Mouse (Mus musculus) liver, adult 2 months (tissue): ENCODE measurements around the gene Dbn1. TPM values are rescaled to one million over a fixed set of nuclear protein-coding genes. Genes with fewer than 3 reads are reported as not detected.

Experiments used
- DNase-seq: peaks from one replicate; pipeline ENCODE4 v3.0.0-alpha.2; 2011; ENCODE audit warnings: low read depth, low spot score; ENCODE audit errors: extremely low read depth
- H3K27ac ChIP-seq: fragments of 200-500 bp; replicated peaks from 2 replicates; pipeline ENCODE4 v1.5.1; 2012; ENCODE audit warnings: low read depth, mild to moderate bottlenecking, control low read depth, inconsistent platforms, low read length; ENCODE audit not compliant: insufficient read depth
- H3K27me3 ChIP-seq: fragments of 200-500 bp; 2 replicates; pipeline ENCODE4 v1.6.1; 2012; ENCODE audit warnings: mild to moderate bottlenecking, moderate library complexity, low read length, inconsistent platforms; ENCODE audit not compliant: control insufficient read depth, insufficient read depth
- H3K36me3 ChIP-seq: fragments of 200-500 bp; 2 replicates; pipeline ENCODE4 v1.6.1; 2012; ENCODE audit warnings: low read length, inconsistent platforms; ENCODE audit not compliant: control insufficient read depth, insufficient read depth
- H3K4me1 ChIP-seq: fragments of 200-500 bp; 2 replicates; pipeline ENCODE4 v1.6.1; 2011; ENCODE audit warnings: low read length; ENCODE audit not compliant: control insufficient read depth, insufficient read depth
- H3K4me3 ChIP-seq: fragments of 200-500 bp; 2 replicates; pipeline ENCODE4 v1.5.1; 2011; ENCODE audit warnings: low read depth, mild to moderate bottlenecking, control low read depth, low read length, moderate library complexity; ENCODE audit not compliant: insufficient read depth
- H3K79me2 ChIP-seq: fragments of 200-500 bp; 2 replicates; pipeline ENCODE4 v1.6.1; 2012; ENCODE audit warnings: inconsistent platforms, mild to moderate bottlenecking, low read length, moderate library complexity; ENCODE audit not compliant: control insufficient read depth, insufficient read depth
- H3K9ac ChIP-seq: fragments of 200-500 bp; 2 replicates; pipeline ENCODE4 v1.6.1; 2012; ENCODE audit warnings: low read depth, mild to moderate bottlenecking, control low read depth, inconsistent platforms, low read length
- CTCF ChIP-seq: fragments of 200-500 bp; IDR thresholded peaks from 2 replicates; pipeline ENCODE4 v1.5.1; 2011; ENCODE audit warnings: low read depth, low read length, control low read depth
- POLR2A ChIP-seq: fragments of 200-500 bp; IDR thresholded peaks from 2 replicates; pipeline ENCODE4 v1.6.1; 2011; ENCODE audit warnings: low read length, control low read depth; ENCODE audit not compliant: insufficient read depth; ENCODE audit errors: extremely low read depth
- WGBS: fragments of 180-500 bp; shearing (Covaris S2); methylation state at CpG from one replicate; pipeline ENCODE4 v1.1.7; 2018; 5-methylcytosine and 5-hydroxymethylcytosine counted together
- polyA plus RNA-seq: library from polyadenylated mRNA; depleted of rRNA; stranded (reverse); fragments of >200 nt; gene quantifications from 2 replicates; pipeline ENCODE4 v1.2.3, GENCODE M21; 2012; rRNA removed
- total RNA-seq: library from RNA; depleted of rRNA; stranded (reverse); fragments of >200 nt; gene quantifications from 2 replicates; pipeline ENCODE4 v1.2.3, GENCODE M21; 2014; rRNA removed

The Dbn1 gene
- total RNA-seq, result 0.65 and 0.81 TPM in 2 replicates
- polyA plus RNA-seq, result 2.1 and 2.3 TPM in 2 replicates

DNA sequence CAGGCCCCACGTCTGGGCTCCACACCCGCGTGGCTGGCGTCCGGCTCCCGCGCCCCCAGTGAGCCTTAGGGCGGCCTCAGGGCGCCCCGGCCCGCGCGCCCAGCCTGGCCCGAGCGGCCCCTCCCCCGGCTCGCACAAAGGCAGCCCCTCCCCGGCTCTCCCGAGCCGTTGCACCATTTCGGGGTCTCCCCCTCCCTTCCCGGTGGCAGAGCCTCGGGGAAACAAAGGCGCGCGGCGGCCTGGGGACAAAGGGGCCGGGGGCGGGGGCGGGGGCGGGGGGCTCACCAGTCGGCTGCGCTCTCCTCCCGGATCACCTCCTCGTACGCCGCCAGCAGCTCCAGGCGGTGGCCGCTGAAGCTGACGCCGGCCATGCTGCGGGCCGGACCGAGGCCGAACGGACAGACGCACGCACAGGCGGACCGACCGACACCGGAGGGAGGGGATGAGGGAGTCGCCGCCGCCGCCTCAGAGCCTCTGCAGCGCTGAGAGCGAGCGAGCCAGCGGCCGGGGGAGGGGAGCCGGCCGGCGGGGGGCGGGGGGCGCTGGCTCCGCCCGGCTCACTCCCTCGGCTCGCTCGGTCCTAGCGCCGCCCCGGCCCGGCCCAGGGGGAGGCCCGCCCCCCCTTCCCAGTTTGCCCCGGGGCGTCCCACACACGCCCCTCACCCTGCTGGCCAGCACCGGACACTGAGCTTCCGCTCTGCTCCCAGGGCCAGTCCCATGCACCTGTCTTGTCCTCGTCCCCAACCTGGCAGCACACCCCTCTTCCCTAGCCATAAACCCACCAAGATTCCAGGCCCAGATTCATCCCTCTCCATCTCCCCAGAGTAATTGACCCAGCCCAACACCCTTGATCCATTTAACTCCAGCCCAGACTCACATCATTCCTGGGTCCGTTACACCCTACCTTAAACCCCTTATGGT, at the start of gene Dbn1:
Dbn1 (minus strand) TSS at position 534 of the 921 bp plus-strand sequence.
- Histone ChIP-seq H3K79me2 (no peaks in the 10 kb centered on the region), H3K9ac (peak within 1 kb of the TSS; percentile 75), H3K27ac (no peak within 1 kb of the TSS), H3K36me3 (no peaks in the 10 kb centered on the region), H3K27me3 (peaks cover 4% of the 10 kb centered on the region; the same call in 1 of the 2 replicates), H3K4me1 (no peaks in the 10 kb centered on the region; the same call in 1 of the 2 replicates), H3K4me3 (peak within 1 kb of the TSS; percentile 69)
- WGBS, result 5% methylated on average over 64 of the region's 83 CpGs
- TF ChIP-seq POLR2A, result no peak
- no peak for TF ChIP-seq CTCF
- no peak for DNase-seq

DNA sequence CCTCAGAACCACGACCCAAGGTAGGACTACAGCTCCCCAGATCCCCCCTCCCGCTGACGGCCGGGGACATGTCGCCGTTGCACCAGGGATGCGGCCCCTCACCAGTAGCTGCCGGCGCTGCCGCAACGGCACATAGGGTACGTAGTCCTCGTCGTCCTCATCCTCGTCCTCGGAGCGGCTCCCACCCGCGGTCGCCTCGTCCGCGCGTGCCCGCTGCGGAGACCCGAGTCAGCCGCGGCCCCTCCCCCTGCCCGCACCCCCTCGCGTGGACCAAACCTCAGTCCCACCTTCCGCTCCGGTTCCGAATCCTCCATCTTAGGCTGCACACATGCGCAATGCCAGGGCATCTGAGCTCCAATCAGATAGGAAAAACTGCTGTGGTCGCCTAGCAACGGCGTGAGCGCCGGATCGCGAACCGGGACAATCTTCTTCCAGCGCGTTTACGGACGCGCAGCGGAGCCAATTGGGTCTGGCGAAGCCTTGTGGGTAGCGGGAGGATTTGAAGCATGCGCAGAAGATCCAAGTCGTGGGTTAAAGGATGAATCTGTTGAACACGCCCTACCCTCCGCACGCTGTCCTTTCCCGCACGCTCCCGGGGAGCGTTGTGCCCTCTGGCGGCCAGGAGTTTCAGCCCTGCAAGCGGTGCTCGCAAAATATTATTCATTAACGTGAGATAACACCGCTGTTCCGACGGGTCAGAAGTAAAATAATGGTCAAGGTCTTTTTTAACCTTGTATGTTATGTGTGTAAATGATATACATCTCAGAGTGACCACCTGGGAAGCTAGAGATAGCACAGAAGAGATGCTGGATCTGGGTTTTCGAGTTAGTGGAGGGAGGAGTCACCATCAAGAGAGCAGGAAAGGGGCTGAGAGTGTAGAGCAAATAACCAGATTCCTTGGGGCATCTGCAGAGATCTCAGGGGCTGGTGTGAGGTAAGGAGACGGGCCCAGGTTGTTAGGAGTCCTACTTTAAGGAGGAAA, 48.6 kb upstream of the Dbn1 start, which contains the start of gene Ddx41:
Ddx41 (minus strand) TSS at position 465 of the 982 bp plus-strand sequence.
- under 1% methylated on average over 70 of the region's 70 CpGs for WGBS
- Histone ChIP-seq H3K27me3 (no peaks in the 10 kb centered on the region), H3K4me3 (peak within 1 kb of the TSS; percentile 70), H3K9ac (peak within 1 kb of the TSS; percentile 69), H3K79me2 (peaks cover 3% of the 10 kb centered on the region; the same call in 1 of the 2 replicates), H3K36me3 (peaks cover 5% of the 10 kb centered on the region), H3K4me1 (peaks cover 8% of the 10 kb centered on the region), H3K27ac (no peak within 1 kb of the TSS)
- DNase-seq, result peak; percentile 99
- peak; percentile 98 for TF ChIP-seq CTCF
- 0 out of 2 replicates have a peak, but pooled peaks have one; percentile 7 for TF ChIP-seq POLR2A

DNA sequence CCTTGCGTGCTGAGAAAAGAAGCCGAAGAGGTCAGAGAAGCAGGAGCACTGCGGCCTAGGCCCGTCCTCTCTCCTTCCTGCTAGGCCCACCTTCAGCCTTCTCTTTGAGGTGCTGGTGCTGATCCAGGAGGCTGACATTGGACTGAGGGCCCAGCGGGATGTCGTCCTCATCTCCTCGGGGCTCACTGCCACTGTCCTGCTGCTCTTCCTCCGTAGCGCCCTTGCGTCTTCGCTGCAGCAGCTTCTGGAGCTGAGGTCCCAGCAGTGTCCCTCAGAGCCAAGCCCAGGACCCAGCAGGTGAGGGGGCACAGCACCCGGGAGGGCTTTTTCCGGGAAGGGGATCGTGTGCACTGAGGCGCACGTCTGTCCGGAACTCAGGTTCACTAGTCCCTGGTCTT, 47.9 kb upstream of the Dbn1 start:
- Histone ChIP-seq H3K79me2 (peaks cover 3% of the 10 kb centered on the region; the same call in 1 of the 2 replicates), H3K36me3 (no peaks in the 10 kb centered on the region; the same call in 1 of the 2 replicates), H3K4me3 (peak overlapping the region; percentile 70), H3K27me3 (no peaks in the 10 kb centered on the region), H3K9ac (peak overlapping the region; percentile 69), H3K4me1 (peaks cover 8% of the 10 kb centered on the region), H3K27ac (no peak overlapping the region)
- TF ChIP-seq CTCF, result no peak
- TF ChIP-seq POLR2A, result no peak
- WGBS, result 16% methylated on average over 17 of the region's 17 CpGs
- no peak for DNase-seq

DNA sequence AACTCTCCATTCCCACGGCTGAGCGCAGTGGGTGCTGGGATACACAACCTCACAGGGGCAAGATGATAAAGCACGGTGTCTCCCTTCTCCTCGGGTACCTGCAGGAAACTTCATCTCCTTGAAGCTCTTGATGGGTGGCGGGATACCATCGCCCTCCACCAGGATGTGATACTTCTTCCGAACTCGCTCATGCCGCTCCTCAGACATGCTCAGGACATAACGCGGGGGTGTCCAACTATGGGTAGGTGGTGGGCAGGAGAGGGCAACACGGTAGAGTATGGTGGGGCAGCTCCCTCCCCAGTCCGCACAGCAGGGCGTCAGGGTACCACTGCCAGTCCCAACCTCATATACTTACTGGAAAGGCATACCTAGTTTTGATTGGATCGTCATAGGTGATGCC, 47.3 kb upstream of the Dbn1 start:
- H3K27me3 ChIP-seq, result no peaks in the 10 kb centered on the region
- peaks cover 8% of the 10 kb centered on the region for H3K4me1 ChIP-seq
- no peaks in the 10 kb centered on the region; the same call in 1 of the 2 replicates for H3K36me3 ChIP-seq
- TF ChIP-seq POLR2A (no peak), CTCF (no peak)
- H3K79me2 ChIP-seq, result peaks cover 3% of the 10 kb centered on the region; the same call in 1 of the 2 replicates
- H3K27ac ChIP-seq, result no peak overlapping the region
- no peak overlapping the region for H3K9ac ChIP-seq
- no peak overlapping the region for H3K4me3 ChIP-seq
- DNase-seq, result no peak
- 90% methylated on average over 15 of the region's 15 CpGs for WGBS

DNA sequence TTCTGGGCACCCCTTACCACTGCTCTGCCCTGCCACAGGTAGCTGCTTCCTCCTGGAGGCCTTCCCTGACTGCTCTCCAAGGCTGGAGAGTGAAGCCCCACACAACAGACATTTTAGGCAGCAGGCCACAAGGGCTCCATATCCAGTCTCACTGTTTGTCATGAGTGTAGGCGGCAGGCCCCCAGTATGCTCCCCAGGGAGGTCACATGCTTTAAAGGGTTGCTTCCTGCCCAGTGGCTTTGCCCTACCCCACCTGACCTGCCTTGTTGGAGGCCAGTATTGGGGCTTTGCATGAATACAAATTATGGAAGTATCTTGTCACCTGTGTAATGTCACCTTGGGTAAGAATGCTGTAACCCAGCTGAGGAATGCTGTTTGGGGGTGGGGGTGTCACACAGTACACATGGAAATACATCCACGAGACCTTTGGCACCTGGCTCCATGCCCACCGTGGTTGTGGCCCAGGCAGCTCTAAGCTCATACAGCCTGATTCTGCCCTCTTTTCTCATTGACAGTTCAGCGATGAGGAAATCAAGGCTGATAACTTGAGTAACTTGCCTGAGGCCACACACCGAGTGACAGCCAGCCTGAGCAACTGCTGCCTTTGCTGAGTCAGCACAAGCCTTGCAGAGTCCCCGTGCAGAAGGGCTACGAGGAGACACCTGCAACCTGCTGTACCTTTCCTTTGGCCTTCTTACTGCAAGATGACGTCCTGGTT, 41.4 kb upstream of the Dbn1 start, which contains the start of gene Dok3:
Dok3 (minus strand) TSS at position 99 of the 718 bp plus-strand sequence.
- Histone ChIP-seq H3K79me2 (no peaks in the 10 kb centered on the region), H3K4me1 (peaks cover 8% of the 10 kb centered on the region), H3K9ac (no peak within 1 kb of the TSS), H3K27me3 (no peaks in the 10 kb centered on the region), H3K36me3 (no peaks in the 10 kb centered on the region; the same call in 1 of the 2 replicates), H3K27ac (0 out of 2 replicates have a peak within 1 kb of the TSS, but pooled peaks have one; percentile 14), H3K4me3 (peak within 1 kb of the TSS; percentile 52)
- DNase-seq, result peak; percentile 67
- 22% methylated on average over 8 of the region's 8 CpGs for WGBS
- no peak for TF ChIP-seq POLR2A
- TF ChIP-seq CTCF, result no peak
